9 mouse cellular contexts compared by ENCODE assay signal in the genomic region with DNA sequence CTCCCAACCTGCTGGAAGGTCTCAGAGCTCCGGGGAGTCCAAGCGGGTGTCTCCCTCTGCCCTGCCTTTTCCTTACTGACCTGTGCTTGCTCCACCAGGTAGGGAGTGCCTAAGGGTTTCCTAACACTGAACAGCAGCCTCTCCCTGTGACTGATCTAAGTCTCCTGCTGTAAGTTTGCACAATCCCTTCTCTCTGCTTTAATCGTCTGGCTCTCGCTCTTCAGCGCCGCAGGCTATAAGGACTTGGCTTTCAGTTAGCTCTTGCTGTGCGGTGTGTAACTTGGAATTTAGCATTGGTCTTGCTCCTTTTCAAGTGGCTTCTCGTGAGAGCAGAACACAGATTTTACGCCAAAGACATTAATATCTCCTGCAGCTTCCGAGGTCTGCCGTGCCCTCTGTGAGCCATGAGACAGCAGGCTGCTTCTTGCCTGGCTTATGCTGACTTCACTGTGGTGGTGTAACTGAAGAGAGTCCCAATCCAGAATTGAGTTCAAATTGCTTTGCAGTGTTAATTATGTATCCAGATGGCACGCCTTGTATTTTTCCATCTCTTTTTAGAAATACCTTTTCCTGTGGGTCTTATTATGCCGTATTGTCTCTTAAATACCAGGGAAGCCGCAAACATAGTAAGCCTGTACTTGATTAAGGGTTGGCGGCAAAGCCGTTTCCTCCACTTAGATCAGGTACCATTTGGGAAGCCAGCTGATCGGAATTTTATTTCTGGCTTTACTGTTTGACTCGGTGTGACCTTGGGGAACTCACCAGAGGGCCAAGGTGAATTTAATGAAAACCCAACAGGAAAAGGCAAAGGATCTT. TPM values are rescaled to one million over a fixed set of nuclear protein-coding genes. Genes with fewer than 3 reads are reported as not detected.
DNase-seq lines count a peak whose midpoint lies in the region; ATAC-seq lines count a peak whose summit lies in the region.
"Had no signal": no experiment of that assay in that cellular context is flagged by ENCODE, and none has a peak within 500 bp of the region (broad histone marks: within the 10 kb centered on the region; RNA-seq: fewer than 3 reads in every experiment).

No protein-coding gene starts in this region.

- H3K4me3 ChIP-seq in limb, embryonic 12.5 days (replicated peaks) = no peak overlapping the region
- H3K4me3 ChIP-seq in limb, embryonic 10.5 days = no peak overlapping the region
- no peak overlapping the region for H3K4me3 ChIP-seq in embryonic facial prominence, embryonic 11.5 days (ENCODE audit: low read depth, low read length)
- H3K4me3 ChIP-seq: erythroblast, embryonic 14.5 days had no signal

- no peaks in the 10 kb centered on the region for H3K9me3 ChIP-seq in limb, embryonic 12.5 days
- H3K9me3 ChIP-seq in limb, embryonic 10.5 days (replicated peaks) = no peaks in the 10 kb centered on the region
- no peaks in the 10 kb centered on the region for H3K9me3 ChIP-seq in embryonic facial prominence, embryonic 11.5 days (replicated peaks; ENCODE audit: control insufficient read depth, low read length)

- peaks cover 12% of the 10 kb centered on the region for H3K36me3 ChIP-seq in limb, embryonic 12.5 days
- peaks cover 11% of the 10 kb centered on the region; the same call in 1 of the 2 replicates for H3K36me3 ChIP-seq in limb, embryonic 10.5 days
- no peaks in the 10 kb centered on the region for H3K36me3 ChIP-seq in embryonic facial prominence, embryonic 11.5 days (replicated peaks; ENCODE audit: control insufficient read depth, insufficient read depth, low read depth, low read length)

- no peaks in the 10 kb centered on the region for H3K27me3 ChIP-seq in limb, embryonic 12.5 days
- no peaks in the 10 kb centered on the region for H3K27me3 ChIP-seq in limb, embryonic 10.5 days (ENCODE audit: low read depth, poor library complexity, severe bottlenecking)
- no peaks in the 10 kb centered on the region for H3K27me3 ChIP-seq in embryonic facial prominence, embryonic 11.5 days (ENCODE audit: control insufficient read depth, insufficient read depth, low read length)

- H3K27ac ChIP-seq in limb, embryonic 12.5 days = peak overlapping the region; percentile 56; the same call in 1 of the 2 replicates
- H3K27ac ChIP-seq in limb, embryonic 10.5 days = no peak overlapping the region
- H3K27ac ChIP-seq in embryonic facial prominence, embryonic 11.5 days (replicated peaks; ENCODE audit: low read depth, low read length) = no peak overlapping the region

- no peak for ATAC-seq in limb, embryonic 12.5 days (ENCODE audit: insufficient number of reproducible peaks, insufficient read depth, low FRiP score, low TSS enrichment, low read depth)
- no peak for ATAC-seq in embryonic facial prominence, embryonic 11.5 days (replicated peaks; ENCODE audit: insufficient number of reproducible peaks, low FRiP score, low TSS enrichment, low read depth)
- ATAC-seq in activated CD4-positive, CD25-positive, alpha-beta regulatory T cell, adult 4 months = no peak
- ATAC-seq in megakaryocyte progenitor cell, adult 5-6 weeks (replicated peaks; ENCODE audit: poor library complexity) = no peak

- peak; percentile 15 for DNase-seq in cerebellum, adult 11 months
- DNase-seq in cerebellum, adult 8-10 months = no peak
- no peak for DNase-seq in limb, embryonic 10.5 days (ENCODE audit: low spot score)
- peak; percentile 53 for DNase-seq in embryonic facial prominence, embryonic 11.5 days (ENCODE audit: low spot score)
- DNase-seq in layer of hippocampus, postnatal 14 days (ENCODE audit: low spot score in 2 of 2) = peak; percentile 43 to 50

- H3K9ac ChIP-seq in limb, embryonic 12.5 days (replicated peaks) = no peak overlapping the region
- no peak overlapping the region for H3K9ac ChIP-seq in embryonic facial prominence, embryonic 11.5 days (replicated peaks; ENCODE audit: low read length)

- peaks cover 25% of the 10 kb centered on the region for H3K4me1 ChIP-seq in limb, embryonic 12.5 days (replicated peaks)
- H3K4me1 ChIP-seq in limb, embryonic 10.5 days = peaks cover 26% of the 10 kb centered on the region
- H3K4me1 ChIP-seq in embryonic facial prominence, embryonic 11.5 days (ENCODE audit: control insufficient read depth, insufficient read depth, low read length) = peaks cover 2% of the 10 kb centered on the region; the same call in 1 of the 2 replicates

- no peak overlapping the region; the same call in 1 of the 2 replicates for H3K4me2 ChIP-seq in limb, embryonic 12.5 days
- no peak overlapping the region for H3K4me2 ChIP-seq in embryonic facial prominence, embryonic 11.5 days (ENCODE audit: low read depth, low read length)

- 53% methylated on average over 18 of the region's 18 CpGs for WGBS in limb, embryonic 12.5 days
- 77% methylated on average over 18 of the region's 18 CpGs for WGBS in limb, embryonic 10.5 days
- WGBS in embryonic facial prominence, embryonic 11.5 days = 55% methylated on average over 18 of the region's 18 CpGs

RNA-seq across cellular contexts. Expression of a gene that starts 50.4 kb away (rescaled TPM):
- 33.9 and 35.9 TPM in 2 replicates for polyA plus RNA-seq in limb, embryonic 12.5 days (2016; fragmentation: Nextera tagmentation; extraction: Ambion mirVana)
- polyA plus RNA-seq in limb, embryonic 10.5 days (2016; fragmentation: Nextera tagmentation; extraction: Ambion mirVana) = 25.9 and 29.6 TPM in 2 replicates
- 40.5 and 43.6 TPM in 2 replicates for polyA plus RNA-seq in embryonic facial prominence, embryonic 11.5 days (2014; fragmentation: Nextera tagmentation; extraction: Ambion mirVana)
- total RNA-seq in layer of hippocampus, postnatal 14 days (2021) = 10 to 100 TPM; 37.0 to 40.1 TPM
- polyA plus RNA-seq in activated CD4-positive, CD25-positive, alpha-beta regulatory T cell, adult 4 months (2017; shearing (Covaris generic)) = 10 to 100 TPM; 51.0 to 52.1 TPM
- total RNA-seq in megakaryocyte progenitor cell, adult 5-6 weeks (2015) = 12.4 and 14.0 TPM in 2 replicates
- total RNA-seq in megakaryocyte progenitor cell, adult 5-6 weeks (2017) = 18.2 and 35.1 TPM in 2 replicates

Comparison
In these comparisons a context has a peak if more than half of its experiments do, and no peak if none do; other contexts are left out.
1. DNase-seq: peak in cerebellum, adult 11 months (single experiment), embryonic facial prominence, embryonic 11.5 days (single experiment) and layer of hippocampus, postnatal 14 days (2 of 2); none in cerebellum, adult 8-10 months (single experiment) and limb, embryonic 10.5 days (single experiment).